Mouse (Mus musculus) hindbrain, embryonic 16.5 days (tissue): ENCODE results near the gene Asb8. TPM values are rescaled to one million over a fixed set of nuclear protein-coding genes. Genes with fewer than 3 reads are reported as not detected.

ENCODE experiments used
- ATAC-seq: fragments of 200-750 bp; cut with Nextera tagmentation; 2 replicates; pipeline ENCODE4 v1.8.0; 2017; ENCODE audit warnings: moderate TSS enrichment, moderate library complexity
- H3K27ac ChIP-seq: fragments of 300-500 bp; sonication (generic); 2 replicates; pipeline ENCODE4 v1.5.1; 2014; ENCODE audit warnings: low read depth, mild to moderate bottlenecking, control low read depth, low read length, moderate library complexity
- H3K27me3 ChIP-seq: fragments of 300-500 bp; sonication (generic); replicated peaks from 2 replicates; pipeline ENCODE4 v1.6.1; 2014; ENCODE audit warnings: low read length; ENCODE audit not compliant: control insufficient read depth, insufficient read depth
- H3K36me3 ChIP-seq: fragments of 300-500 bp; sonication (generic); 2 replicates; pipeline ENCODE4 v1.6.1; 2014; ENCODE audit warnings: mild to moderate bottlenecking, low read length, moderate library complexity, mixed read lengths; ENCODE audit not compliant: control insufficient read depth, insufficient read depth
- H3K4me1 ChIP-seq: fragments of 300-500 bp; sonication (generic); 2 replicates; pipeline ENCODE4 v1.6.1; 2014; ENCODE audit warnings: low read depth, low read length; ENCODE audit not compliant: control insufficient read depth, insufficient read depth
- H3K4me2 ChIP-seq: fragments of 300-500 bp; sonication (generic); 2 replicates; pipeline ENCODE4 v1.6.1; 2014; ENCODE audit warnings: mild to moderate bottlenecking, low read length, control low read depth, moderate library complexity
- H3K4me3 ChIP-seq: fragments of 300-500 bp; sonication (generic); 2 replicates; pipeline ENCODE4 v1.5.1; 2014; ENCODE audit warnings: mild to moderate bottlenecking, low read length, control low read depth, moderate library complexity
- H3K9ac ChIP-seq: fragments of 300-500 bp; sonication (generic); 2 replicates; pipeline ENCODE4 v1.6.1; 2014; ENCODE audit warnings: low read depth, mild to moderate bottlenecking, control low read depth, low read length, moderate library complexity
- H3K9me3 ChIP-seq: fragments of 300-500 bp; sonication (generic); 2 replicates; pipeline ENCODE4 v1.6.1; 2014; ENCODE audit warnings: mild to moderate bottlenecking, low read length, moderate library complexity; ENCODE audit not compliant: control insufficient read depth
- WGBS: fragments of 180-500 bp; shearing (Covaris S2); extraction: QIAGEN DNeasy Blood & Tissue Kit; methylation state at CpG from one replicate; pipeline ENCODE4 v1.1.7; 2014; 5-methylcytosine and 5-hydroxymethylcytosine counted together
- polyA plus RNA-seq: library from polyadenylated mRNA; unstranded; fragments of >200 nt; fragmentation: Nextera tagmentation; extraction: Ambion mirVana; gene quantifications from 2 replicates; pipeline ENCODE4 v1.2.1, GENCODE M21; 2015

Gene Asb8
- polyA plus RNA-seq, 1 experiment from 2014 or later: 61.0 TPM

DNA sequence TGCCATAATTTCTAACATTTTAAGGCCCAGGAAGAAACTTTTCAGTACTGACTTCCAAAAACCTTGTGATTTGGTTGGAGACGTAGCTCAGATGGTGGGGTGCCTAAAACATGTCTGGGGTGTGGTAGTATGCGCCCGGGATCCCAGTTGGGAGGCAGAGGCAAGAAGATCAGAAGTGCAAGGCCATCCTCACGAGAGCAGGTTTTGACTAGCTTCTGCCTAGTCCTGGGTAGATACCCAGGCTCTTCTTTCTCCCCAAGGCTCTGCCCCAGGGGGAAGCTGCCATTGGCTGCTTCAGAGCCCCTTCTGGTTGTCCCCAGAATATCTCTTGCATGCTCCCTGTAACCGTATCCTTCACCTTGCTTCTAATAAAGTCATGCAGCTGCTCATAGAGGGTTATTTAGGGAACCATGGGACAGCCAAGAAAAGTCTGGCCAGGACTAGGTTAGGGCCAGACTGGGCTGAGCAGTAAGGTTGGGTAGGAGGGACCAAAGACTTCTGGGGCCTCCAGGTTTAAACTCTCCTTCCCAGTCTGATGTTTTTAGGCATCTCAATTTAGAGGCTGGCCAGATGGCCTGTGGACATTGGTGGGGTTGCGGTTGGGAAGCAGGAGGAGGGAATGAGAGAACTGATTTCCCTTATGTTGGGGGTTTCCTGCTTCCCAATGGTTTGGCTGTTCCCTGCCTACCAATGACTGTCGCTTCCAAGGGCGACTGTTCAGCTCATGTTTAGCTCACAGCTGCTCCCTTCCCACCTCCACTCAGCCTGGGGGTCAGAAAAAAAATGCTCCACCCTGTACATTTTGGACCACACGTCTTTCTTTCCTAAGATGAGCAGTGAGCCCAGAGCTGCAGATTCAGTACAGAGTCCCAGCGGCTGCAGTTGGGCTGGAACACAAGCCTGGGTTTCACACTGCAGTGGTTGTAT is 50.3 kb downstream of the Asb8 start:
- peaks cover 5% of the 10 kb centered on the region for H3K36me3 ChIP-seq
- no peak for ATAC-seq

DNA sequence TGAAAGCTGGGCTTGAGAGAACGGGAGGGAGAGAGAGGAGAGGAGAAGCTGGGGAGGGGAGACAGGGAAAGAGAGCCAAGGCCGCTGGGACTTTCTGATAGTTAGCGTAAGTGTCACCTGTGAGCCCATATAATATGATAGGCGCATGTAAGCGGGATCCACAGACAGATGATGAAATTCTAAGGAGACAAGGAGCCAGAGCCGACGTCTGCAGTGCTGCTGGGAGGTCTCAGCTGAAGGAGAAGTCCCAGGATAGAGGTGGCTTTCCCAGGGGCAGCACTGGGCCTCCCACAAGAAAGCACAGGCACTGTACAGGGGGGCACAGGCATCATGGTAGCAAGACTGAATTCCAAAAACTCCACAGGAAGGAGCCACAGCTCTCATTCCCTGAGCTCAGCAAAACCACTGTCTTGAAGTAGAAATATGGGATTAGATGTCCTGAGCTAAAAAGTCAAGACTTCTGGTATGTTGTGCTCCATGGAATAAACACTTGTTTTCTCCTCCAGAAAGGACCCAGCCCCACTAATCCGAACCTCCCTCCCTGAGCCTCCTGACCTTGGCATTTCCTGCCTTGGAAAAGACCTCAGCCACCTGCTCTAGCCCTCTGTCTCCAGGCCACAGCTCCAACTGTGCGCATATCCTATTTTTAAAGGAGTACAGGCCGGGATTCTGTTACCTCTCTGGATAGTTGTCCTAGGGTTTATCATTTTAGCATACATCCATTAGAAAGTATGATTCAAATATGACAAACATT is 51.1 kb downstream of the Asb8 start:
- Histone ChIP-seq H3K36me3 (peaks cover 4% of the 10 kb centered on the region), H3K27me3 (no peaks in the 10 kb centered on the region), H3K4me3 (no peak overlapping the region), H3K27ac (no peak overlapping the region), H3K4me1 (peaks cover 7% of the 10 kb centered on the region), H3K9me3 (no peaks in the 10 kb centered on the region), H3K9ac (no peak overlapping the region), H3K4me2 (no peak overlapping the region)
- WGBS: 82% methylated on average over 10 of the region's 10 CpGs
- no peak for ATAC-seq

More for the DNA sequence above, 50.3 kb downstream of the Asb8 start:
- Histone ChIP-seq H3K9me3 (no peaks in the 10 kb centered on the region), H3K27me3 (no peaks in the 10 kb centered on the region), H3K4me2 (no peak overlapping the region), H3K27ac (no peak overlapping the region), H3K9ac (no peak overlapping the region), H3K4me1 (peaks cover 3% of the 10 kb centered on the region; the same call in 1 of the 2 replicates), H3K4me3 (no peak overlapping the region)
- WGBS: 90% methylated on average over 10 of the region's 10 CpGs

DNA sequence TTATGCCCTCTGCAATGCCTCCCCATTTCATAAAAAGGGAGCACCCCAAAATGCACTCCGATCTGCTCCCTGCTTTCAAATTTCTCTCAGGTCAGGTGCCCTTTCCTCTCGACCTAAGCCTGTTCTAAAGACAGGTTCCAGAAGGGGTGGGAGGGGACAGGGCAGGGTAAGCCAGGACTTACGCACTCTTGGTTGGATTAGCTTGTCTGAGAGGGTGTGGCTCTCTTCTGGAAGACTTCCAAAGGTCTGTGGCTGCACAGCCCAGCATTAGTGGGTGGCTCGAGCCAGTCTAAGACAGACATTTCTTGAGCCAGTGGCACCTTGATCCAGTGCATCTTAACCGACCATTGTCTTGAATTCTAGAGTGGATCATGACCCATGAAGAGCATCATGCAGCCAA is 53.6 kb downstream of the Asb8 start:
- Histone ChIP-seq H3K27ac (no peak overlapping the region), H3K36me3 (peaks cover 4% of the 10 kb centered on the region), H3K4me1 (peaks cover 15% of the 10 kb centered on the region), H3K27me3 (no peaks in the 10 kb centered on the region), H3K9ac (no peak overlapping the region), H3K4me3 (no peak overlapping the region), H3K9me3 (no peaks in the 10 kb centered on the region), H3K4me2 (no peak overlapping the region)
- 83% methylated on average over 5 of the region's 5 CpGs for WGBS
- no peak for ATAC-seq

DNA sequence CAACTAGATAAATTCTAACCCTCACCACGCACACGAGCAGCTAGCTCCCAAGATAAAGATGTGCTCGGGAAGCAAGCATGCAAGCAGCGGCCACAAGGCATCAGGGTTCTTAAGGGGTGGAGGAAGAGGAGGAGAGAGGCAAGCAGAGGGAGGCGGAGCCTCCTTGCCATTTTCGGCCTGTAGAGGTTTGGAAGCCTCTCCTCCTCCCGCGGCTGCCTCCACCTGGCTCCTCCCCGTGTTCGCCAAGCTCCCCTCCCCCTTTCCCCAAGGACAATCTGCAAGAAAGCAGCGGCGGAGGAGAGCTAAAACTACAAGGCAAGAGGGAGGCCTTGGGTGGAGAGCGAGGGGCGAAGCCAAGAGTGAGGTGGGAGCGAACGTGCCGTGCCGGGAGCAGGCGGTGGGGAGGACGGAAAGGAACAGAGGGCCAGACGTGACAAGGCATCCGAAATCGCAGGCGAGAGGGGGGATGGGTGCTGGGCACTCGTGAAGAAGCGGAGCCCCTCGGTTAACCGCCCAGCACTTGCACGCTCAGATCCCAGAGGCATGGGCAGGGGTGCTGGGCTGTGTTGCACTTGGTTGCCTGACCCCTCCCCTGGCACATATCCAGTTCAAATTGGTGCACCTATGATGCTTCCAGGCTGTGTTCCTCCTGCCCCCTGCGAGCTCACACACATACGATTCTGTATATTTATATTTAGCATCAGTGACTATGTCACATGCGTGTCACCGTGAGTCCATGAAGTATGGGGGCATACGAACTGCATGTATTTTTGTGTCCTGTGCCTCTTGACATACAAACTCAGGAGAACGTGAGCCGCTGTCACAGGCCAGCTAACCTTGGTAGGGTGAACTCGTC is 56.9 kb downstream of the Asb8 start:
- H3K36me3 ChIP-seq: peaks cover 4% of the 10 kb centered on the region
- H3K9me3 ChIP-seq: no peaks in the 10 kb centered on the region
- H3K9ac ChIP-seq: peak overlapping the region; percentile 68
- WGBS: 1% methylated on average over 37 of the region's 37 CpGs
- ATAC-seq: peak; percentile 97
- peaks cover 15% of the 10 kb centered on the region for H3K4me1 ChIP-seq
- H3K4me3 ChIP-seq: peak overlapping the region; percentile 59
- H3K4me2 ChIP-seq: peak overlapping the region; percentile 58
- peak overlapping the region; percentile 76 for H3K27ac ChIP-seq
- no peaks in the 10 kb centered on the region for H3K27me3 ChIP-seq

DNA sequence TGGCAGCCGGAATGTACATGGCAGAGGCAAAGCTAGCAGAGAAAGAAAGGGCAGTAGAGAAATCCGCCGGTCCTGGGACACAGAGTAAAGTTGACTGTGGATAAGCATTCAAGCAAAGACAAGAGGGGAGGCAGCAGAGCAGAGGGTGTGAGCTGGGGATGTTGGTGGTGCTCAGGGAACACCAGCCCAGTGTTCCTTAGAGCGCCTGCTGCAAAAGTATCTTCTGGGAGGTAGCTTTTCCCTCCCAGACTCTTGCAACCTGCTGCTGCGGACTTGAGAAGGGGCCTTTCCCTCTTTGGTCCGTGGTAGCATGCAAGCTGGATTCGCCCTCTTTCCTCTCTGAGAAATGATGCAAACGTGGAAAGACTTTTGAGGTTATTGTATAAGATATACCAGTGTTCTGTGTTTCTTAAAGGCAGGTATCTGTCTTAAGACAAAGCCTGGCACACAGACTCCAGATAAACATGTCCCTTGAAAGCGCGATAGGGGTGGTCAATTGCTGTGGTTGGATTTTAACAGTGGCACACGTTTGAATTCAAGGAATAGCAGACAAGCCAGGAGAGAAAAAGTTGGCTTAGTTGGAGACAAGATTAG is 57.6 kb downstream of the Asb8 start:
- peak; percentile 48 for ATAC-seq
- Histone ChIP-seq H3K4me1 (peaks cover 15% of the 10 kb centered on the region), H3K36me3 (peaks cover 3% of the 10 kb centered on the region), H3K9ac (peak overlapping the region; percentile 68), H3K4me2 (peak overlapping the region; percentile 58), H3K27ac (peak overlapping the region; percentile 76), H3K9me3 (no peaks in the 10 kb centered on the region), H3K4me3 (peak overlapping the region; percentile 59), H3K27me3 (no peaks in the 10 kb centered on the region)
- 35% methylated on average over 11 of the region's 11 CpGs for WGBS

DNA sequence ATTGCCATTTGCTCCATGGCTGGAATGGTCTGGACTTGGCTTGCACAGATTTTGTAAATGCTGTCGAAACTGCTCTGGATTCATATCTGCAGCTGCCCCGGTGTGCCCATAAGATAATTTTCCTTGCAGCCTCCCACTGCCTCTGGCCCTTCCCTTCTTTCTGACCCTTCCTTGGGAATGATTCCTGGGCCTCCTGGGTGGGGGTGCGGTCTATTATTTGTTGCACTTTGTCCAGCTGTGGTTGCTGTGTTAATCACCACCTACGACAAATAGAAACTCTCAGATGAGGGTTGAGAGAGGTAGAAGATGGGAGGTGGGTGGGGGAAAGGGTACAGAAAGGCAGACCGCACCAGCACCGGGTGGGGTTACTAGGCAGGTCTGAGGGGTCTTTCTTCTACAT is 58.2 kb downstream of the Asb8 start:
- 0 out of 2 replicates have a peak overlapping the region, but pooled peaks have one; percentile 76 for H3K27ac ChIP-seq
- no peak for ATAC-seq
- H3K4me1 ChIP-seq: peaks cover 15% of the 10 kb centered on the region
- 86% methylated on average over 6 of the region's 6 CpGs for WGBS
- H3K9ac ChIP-seq: no peak overlapping the region; the same call in 1 of the 2 replicates
- no peaks in the 10 kb centered on the region for H3K9me3 ChIP-seq
- H3K4me2 ChIP-seq: no peak overlapping the region
- H3K27me3 ChIP-seq: no peaks in the 10 kb centered on the region
- H3K4me3 ChIP-seq: no peak overlapping the region
- H3K36me3 ChIP-seq: no peaks in the 10 kb centered on the region

DNA sequence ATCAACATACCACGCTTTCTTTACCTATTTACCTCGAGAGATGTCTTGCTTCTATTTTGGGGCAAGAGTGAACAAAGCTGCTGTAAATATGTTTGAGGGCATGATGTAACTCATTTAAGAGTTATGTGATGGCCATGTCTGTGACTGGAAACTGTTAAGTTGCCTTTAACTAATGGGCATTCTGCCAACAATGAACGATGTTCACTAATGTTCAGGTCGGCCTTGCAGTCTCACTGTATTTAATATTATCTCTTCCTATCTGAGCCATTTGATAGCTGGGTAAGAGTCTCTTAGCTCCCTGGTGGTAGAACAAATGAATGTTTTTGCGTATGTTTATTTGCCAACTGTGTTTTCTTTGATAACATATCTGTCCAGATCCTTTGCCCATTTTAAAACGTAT is 58.9 kb downstream of the Asb8 start:
- no peaks in the 10 kb centered on the region for H3K9me3 ChIP-seq
- 86% methylated on average over 6 of the region's 6 CpGs for WGBS
- no peaks in the 10 kb centered on the region for H3K36me3 ChIP-seq
- H3K9ac ChIP-seq: no peak overlapping the region
- peaks cover 15% of the 10 kb centered on the region for H3K4me1 ChIP-seq
- no peak overlapping the region for H3K4me3 ChIP-seq
- no peak for ATAC-seq
- H3K27me3 ChIP-seq: no peaks in the 10 kb centered on the region
- no peak overlapping the region for H3K4me2 ChIP-seq
- no peak overlapping the region for H3K27ac ChIP-seq

DNA sequence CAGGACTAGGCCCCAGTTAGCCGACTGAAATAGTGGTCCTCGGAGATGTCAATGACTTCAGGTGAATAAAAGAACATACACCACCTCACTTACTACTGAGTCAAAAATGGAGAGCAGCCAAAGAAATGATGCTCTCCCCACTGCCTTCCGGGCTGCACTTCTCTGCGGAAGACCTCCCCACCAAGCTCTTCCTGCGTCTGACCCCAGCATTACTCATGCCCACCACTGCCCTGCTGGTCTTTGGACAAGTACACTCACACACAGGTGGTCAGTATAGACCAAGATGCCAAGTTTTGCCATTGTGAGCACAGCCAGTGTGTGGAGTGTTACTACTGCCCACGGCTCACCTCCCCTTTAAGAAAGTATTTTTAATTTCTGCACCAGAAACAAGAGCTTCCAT is 63.0 kb downstream of the Asb8 start:
- no peaks in the 10 kb centered on the region for H3K9me3 ChIP-seq
- no peaks in the 10 kb centered on the region for H3K36me3 ChIP-seq
- H3K27ac ChIP-seq: no peak overlapping the region
- no peak overlapping the region for H3K9ac ChIP-seq
- WGBS: 88% methylated on average over 6 of the region's 6 CpGs
- no peak overlapping the region for H3K4me2 ChIP-seq
- H3K4me3 ChIP-seq: no peak overlapping the region
- ATAC-seq: no peak
- no peaks in the 10 kb centered on the region; the same call in 1 of the 2 replicates for H3K4me1 ChIP-seq
- no peaks in the 10 kb centered on the region for H3K27me3 ChIP-seq
